Mouse (Mus musculus) naive thymus-derived CD4-positive, alpha-beta T cell, adult 2 months (primary cell): ENCODE data around the gene Rps10.

ENCODE experiments used
- DNase-seq: peaks from one replicate; pipeline ENCODE4 v3.0.0-alpha.2; 2011; ENCODE audit warnings: low read depth

Rps10 gene

DNA sequence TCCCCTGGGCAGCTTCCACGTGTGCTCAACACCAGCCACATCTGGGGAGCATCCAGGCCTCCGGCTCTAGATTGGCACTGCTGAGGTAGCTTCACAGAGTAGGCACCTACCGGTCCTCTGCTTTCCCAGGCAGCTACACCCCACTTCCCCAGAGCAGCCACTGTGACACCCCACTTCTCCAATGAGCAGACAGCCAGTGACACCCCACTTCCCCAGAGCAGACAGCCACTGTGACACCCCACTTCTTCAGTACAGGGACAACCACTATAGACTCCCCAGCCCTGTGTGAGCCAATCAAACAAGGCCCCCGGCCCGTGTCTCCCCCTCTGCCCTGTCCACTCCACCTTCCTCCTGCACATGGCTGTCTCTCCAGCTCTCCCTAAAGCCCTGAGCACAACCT is 24.5 kb downstream of the Rps10 start:
- no peak for DNase-seq

DNA sequence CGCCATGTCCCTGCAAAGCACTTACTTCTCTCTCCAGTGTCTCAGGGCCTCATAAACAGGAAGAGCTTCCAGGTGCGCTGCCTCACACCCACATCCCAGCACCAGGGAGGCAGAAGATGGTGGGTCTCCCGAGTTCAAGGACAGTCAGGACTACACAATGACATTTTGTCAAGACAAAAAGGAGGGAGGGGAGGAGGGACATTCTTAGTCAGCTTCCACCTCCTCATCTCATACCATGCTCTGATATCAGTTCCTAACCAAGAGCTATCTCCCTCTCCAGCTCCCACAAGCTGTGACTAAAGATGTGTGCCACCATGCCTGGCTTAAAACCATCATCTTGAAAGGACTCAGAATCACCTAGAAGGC is 25.0 kb downstream of the Rps10 start:
- no peak for DNase-seq

GRCm38 (mm10) chr17:27610679-27611518 is 25.6 kb downstream of the Rps10 start:
- DNase-seq = no peak

GRCm38 (mm10) chr17:27609576-27609975 is 26.9 kb downstream of the Rps10 start:
- DNase-seq = no peak

- DNase-seq = no peak
These were observed 32.8 kb downstream of the Rps10 start for GRCm38 (mm10) chr17:27603522-27604234.

GRCm38 (mm10) chr17:27603036-27603435 is 33.4 kb downstream of the Rps10 start:
- no peak for DNase-seq

GRCm38 (mm10) chr17:27600869-27601268 is 35.6 kb downstream of the Rps10 start:
- DNase-seq = no peak

DNA sequence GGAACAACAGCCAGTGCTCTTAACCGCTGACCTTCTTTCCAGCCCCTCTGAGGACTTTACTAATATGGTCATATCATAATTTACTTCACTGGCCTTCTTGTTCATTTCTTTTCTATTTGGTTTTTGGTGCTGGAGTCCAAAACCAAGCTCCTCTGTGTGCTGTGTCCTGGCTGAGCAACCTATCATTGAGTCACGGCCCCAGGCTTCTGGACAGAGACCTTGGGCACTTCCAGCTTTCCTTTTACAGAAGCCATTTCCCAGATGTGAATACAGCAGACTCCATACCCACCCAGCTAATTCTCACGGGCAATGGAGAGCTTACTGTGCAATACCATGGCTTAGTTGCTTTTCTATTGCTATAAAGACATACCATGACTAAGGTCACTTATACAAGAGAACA is 36.2 kb downstream of the Rps10 start:
- DNase-seq = no peak

DNA sequence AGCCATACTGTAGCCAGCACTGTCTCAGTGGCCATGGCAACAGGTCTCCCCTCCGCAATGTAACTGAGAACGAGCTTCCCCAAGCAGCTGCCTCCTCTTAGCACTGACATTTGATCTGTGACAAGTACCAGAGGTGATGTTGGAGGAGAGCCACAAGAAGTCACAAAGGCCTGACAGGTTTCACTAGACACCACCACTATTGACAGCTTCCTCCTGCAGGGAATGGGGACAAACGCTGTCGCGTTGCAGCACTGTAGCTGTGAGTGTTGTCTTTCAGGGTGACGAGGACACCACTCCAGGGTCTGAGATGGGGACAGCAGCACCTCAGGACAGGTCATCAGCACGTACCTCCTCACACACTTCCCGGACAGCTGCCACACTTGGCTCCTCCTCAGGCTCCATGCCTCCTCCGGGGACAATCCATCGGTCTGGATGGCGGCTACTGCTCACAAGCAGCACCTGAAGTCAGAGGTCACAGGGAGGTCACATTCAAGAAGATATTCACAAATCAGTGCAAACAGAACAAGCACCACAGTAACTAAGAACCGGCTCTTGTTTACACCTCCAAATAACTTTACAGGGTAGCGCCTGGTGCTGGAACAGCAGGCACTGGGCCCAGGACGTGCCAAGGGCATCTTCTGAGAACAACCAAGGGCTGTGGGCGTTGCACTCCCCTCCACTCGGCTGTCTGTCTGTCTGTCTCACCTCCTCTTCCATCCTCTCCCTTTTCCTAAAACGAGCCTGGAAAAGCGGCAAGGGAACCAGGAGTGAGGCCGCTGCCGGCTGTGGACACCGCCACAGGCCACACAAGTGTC is 39.9 kb downstream of the Rps10 start:
- DNase-seq = no peak

DNA sequence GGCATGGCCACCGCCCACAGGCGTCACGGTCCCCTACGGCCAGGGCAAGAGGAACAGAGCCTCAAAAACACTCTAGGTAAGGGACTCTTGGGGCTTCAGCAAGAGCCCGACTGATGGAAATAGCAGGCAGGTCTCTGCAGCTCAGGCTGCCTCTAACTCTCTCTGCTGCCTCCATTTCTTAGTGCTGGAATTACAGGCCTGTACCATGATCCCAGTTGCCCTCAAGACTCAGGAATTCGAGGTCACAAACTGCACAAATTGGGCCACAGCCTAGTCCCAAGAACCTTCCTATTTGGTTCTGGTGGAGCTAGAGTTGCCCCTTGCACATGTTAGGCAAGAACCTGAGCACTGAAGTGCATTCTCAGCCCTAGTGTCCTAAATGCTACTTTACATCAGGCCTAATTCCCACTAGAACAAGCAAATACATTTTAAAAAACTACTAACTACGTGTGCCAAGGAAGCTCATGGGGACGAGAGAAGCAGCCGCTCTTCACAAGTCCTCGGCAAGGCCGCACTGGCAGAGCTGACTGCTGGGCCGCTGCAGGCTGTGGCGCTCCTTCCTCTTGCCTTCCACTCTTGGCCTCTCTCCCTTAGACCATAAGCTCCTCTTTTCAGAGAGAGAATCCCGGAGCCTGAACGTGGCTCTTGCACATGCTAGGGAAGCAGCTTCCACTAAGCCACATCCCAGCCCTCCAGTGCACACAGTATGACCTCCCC is 40.7 kb downstream of the Rps10 start:
- DNase-seq = no peak

DNA sequence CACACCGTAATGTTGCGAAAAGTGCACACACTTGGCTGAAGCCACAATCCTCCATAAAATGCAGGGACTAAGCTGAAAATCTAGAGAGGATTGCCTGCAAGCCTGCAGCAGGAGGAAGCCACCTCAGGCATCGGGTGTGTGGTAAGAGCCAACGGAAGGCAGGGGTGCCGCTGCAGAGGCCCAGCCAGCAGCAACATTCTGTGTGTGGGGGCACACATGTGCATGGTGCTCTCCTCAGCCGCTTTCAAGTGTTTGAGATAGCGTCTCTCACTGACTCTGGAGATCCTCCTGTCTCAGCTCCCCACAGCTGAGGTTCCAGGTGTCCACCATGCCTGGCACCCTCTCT is 43.9 kb downstream of the Rps10 start:
- DNase-seq = no peak

DNA sequence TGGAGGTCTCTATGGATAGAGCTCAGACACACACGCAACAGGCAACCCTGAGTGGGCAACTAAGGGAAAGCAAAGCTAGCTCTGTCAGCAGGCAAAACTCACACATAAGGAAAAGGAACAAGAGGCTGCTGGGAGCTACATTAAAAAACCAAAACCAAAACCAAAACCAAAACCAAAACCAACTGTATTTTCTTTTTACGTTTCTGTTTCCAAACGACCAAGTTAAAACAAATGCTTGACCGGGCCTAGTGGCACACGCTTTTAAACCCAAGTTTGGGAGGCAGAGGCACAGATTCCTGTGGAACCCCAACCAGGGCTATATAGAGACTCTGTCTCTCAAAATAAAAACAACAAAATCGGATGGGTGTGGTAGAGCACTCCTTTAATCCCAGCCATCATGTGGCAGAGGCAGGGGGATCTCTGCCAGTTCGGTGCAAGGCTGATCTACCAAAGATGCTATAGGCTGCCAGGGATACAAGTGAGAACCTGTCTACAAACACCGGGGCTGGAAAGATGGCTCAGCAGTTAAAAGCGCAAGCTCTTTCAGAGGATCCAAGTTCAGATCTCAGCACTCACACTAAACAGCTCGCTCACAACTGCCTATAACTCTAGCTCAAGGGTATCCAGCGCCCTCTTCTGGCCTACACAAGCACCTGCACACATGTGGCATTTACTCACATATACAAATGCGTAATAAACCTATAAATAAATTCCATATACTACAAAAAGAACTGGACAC is 44.5 kb downstream of the Rps10 start:
- peak; percentile 71 for DNase-seq

- no peak for DNase-seq
These were observed 48.2 kb downstream of the Rps10 start for GRCm38 (mm10) chr17:27588231-27588630.

GRCm38 (mm10) chr17:27587252-27587651 is 49.2 kb downstream of the Rps10 start:
- DNase-seq = no peak

GRCm38 (mm10) chr17:27586661-27587060 is 49.8 kb downstream of the Rps10 start:
- no peak for DNase-seq

DNA sequence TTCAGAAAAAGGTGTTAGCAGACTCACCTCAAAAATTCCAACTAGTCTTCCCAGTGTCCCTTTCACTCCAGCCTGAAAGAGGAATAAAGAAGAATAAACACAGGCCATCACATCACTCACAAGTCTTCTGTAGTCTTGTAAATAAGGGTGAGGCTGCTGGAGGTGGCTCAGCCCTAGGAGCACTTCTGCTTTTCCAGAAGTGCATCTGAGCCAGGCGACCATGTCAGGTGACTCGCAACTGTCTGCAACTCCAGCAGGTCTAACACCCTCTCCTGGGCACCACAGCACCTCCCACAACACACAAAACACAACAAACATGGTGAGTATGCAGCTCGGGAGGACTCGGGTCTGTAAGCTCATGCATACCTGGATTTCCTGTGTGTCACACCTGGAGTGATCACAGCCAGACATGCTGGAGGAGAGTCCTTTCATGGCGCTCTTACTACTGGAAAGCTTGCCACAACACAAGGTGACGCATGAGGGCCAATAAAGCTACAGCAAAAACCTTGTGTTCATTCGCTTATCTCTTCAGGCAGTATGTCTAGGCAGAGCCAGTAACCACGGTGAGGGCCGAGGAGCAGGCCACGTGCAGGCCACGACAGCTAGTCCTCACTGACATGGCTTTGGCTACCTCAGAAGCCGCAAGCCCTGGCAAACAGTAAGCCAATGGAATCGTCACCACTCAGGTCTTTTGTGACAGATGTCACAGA is 53.1 kb downstream of the Rps10 start:
- no peak for DNase-seq
